Mouse (Mus musculus) B cell, adult 2 months (primary cell): ENCODE data around the gene Gm12569.

ENCODE experiments used
- DNase-seq, 2 experiments: peaks; one replicate each; pipeline ENCODE4 v3.0.0; 2022

Gene Gm12569

GRCm38 (mm10) chr11:51220308-51220707 is at the start of gene Gm12569:
Gene Gm12569 (plus strand): TSS chr11:51220473.
- no peak for DNase-seq

GRCm38 (mm10) chr11:51202726-51203125 is 17.5 kb upstream of the Gm12569 start:
- no peak for DNase-seq

- no peak for DNase-seq
Observed at GRCm38 (mm10) chr11:51207758-51208157, 12.5 kb upstream of the Gm12569 start.

- no peak for DNase-seq
Observed at GRCm38 (mm10) chr11:51211426-51211825, 8.8 kb upstream of the Gm12569 start.

- no peak for DNase-seq
Observed at GRCm38 (mm10) chr11:51214021-51214420, 6.3 kb upstream of the Gm12569 start.

GRCm38 (mm10) chr11:51219396-51219980 is 785 bp upstream of the Gm12569 start:
- no peak for DNase-seq

- no peak for DNase-seq
Observed at GRCm38 (mm10) chr11:51227104-51227503, 6.8 kb downstream of the Gm12569 start.

- no peak for DNase-seq
Observed at GRCm38 (mm10) chr11:51234626-51235025, 14.4 kb downstream of the Gm12569 start.

- no peak for DNase-seq
Observed at GRCm38 (mm10) chr11:51242897-51243296, 22.6 kb downstream of the Gm12569 start.

GRCm38 (mm10) chr11:51257006-51257405 is 36.7 kb downstream of the Gm12569 start:
- DNase-seq = no peak

- no peak for DNase-seq
Observed at GRCm38 (mm10) chr11:51261680-51262219, 41.5 kb downstream of the Gm12569 start, which contains the start of gene Clk4. Gene Clk4 (plus strand): TSS chr11:51261730.

- DNase-seq = peak; percentile 99
Observed at GRCm38 (mm10) chr11:51262342-51263285, 42.3 kb downstream of the Gm12569 start, which contains the start of gene BC049762. Gene BC049762 (minus strand): TSS chr11:51263046.

- DNase-seq = no peak
Observed at GRCm38 (mm10) chr11:51263286-51263831, 43.1 kb downstream of the Gm12569 start.

GRCm38 (mm10) chr11:51264352-51264751 is 44.1 kb downstream of the Gm12569 start:
- peak; percentile 35 to 37 for DNase-seq

GRCm38 (mm10) chr11:51265326-51265725 is 45.1 kb downstream of the Gm12569 start:
- DNase-seq = peak; percentile 22 to 24

- DNase-seq = no peak
Observed at GRCm38 (mm10) chr11:51274418-51274817, 54.1 kb downstream of the Gm12569 start.
